Mouse (Mus musculus) stomach, embryonic 14.5 days (tissue): ENCODE measurements around the gene Smim6. TPM values are rescaled to one million over a fixed set of nuclear protein-coding genes. Genes with fewer than 3 reads are reported as not detected.

ENCODE experiments used
- ATAC-seq: fragments of 200-750 bp; cut with Nextera tagmentation; 2 replicates; pipeline ENCODE4 v1.8.0; 2017; ENCODE audit warnings: low read depth, moderate TSS enrichment; ENCODE audit not compliant: insufficient number of reproducible peaks, insufficient read depth, low FRiP score
- H3K27ac ChIP-seq: fragments of 300-500 bp; sonication (generic); 2 replicates; pipeline ENCODE4 v1.5.1; 2014; ENCODE audit warnings: mild to moderate bottlenecking, low read length, moderate library complexity, mixed read lengths
- H3K27me3 ChIP-seq: fragments of 300-500 bp; sonication (generic); 2 replicates; pipeline ENCODE4 v1.6.1; 2014; ENCODE audit warnings: low read length, control low read depth, mixed read lengths; ENCODE audit not compliant: control insufficient read depth, insufficient read depth
- H3K36me3 ChIP-seq: fragments of 300-500 bp; sonication (generic); 2 replicates; pipeline ENCODE4 v1.6.1; 2014; ENCODE audit warnings: mild to moderate bottlenecking, control low read depth, low read length, moderate library complexity, mixed read lengths; ENCODE audit not compliant: control insufficient read depth, insufficient read depth
- H3K4me1 ChIP-seq: fragments of 300-500 bp; sonication (generic); 2 replicates; pipeline ENCODE4 v1.6.1; 2014; ENCODE audit warnings: low read length, control low read depth, mixed read lengths; ENCODE audit not compliant: control insufficient read depth, insufficient read depth
- H3K4me2 ChIP-seq: fragments of 300-500 bp; sonication (generic); replicated peaks from 2 replicates; pipeline ENCODE4 v1.6.1; 2014; ENCODE audit warnings: low read depth, low read length, control low read depth
- H3K4me3 ChIP-seq: fragments of 300-500 bp; sonication (generic); 2 replicates; pipeline ENCODE4 v1.5.1; 2014; ENCODE audit warnings: low read depth, low read length, control low read depth
- H3K9ac ChIP-seq: fragments of 300-500 bp; sonication (generic); replicated peaks from 2 replicates; pipeline ENCODE4 v1.6.1; 2014; ENCODE audit warnings: low read depth, mild to moderate bottlenecking, control low read depth, low read length, moderate library complexity, mixed read lengths
- H3K9me3 ChIP-seq: fragments of 300-500 bp; sonication (generic); 2 replicates; pipeline ENCODE4 v1.6.1; 2016; ENCODE audit warnings: low read depth, low read length, control low read depth; ENCODE audit not compliant: control insufficient read depth
- WGBS: fragments of 180-500 bp; shearing (Covaris S2); extraction: QIAGEN DNeasy Blood & Tissue Kit; methylation state at CpG from one replicate; pipeline ENCODE4 v1.1.7; 2014; 5-methylcytosine and 5-hydroxymethylcytosine counted together
- polyA plus RNA-seq: library from polyadenylated mRNA; unstranded; fragments of >200 nt; fragmentation: Nextera tagmentation; extraction: Ambion mirVana; gene quantifications from 2 replicates; pipeline ENCODE4 v1.2.1, GENCODE M21; 2014

Gene Smim6
- polyA plus RNA-seq, 1 experiment from 2014 or later: 35.9 TPM

DNA sequence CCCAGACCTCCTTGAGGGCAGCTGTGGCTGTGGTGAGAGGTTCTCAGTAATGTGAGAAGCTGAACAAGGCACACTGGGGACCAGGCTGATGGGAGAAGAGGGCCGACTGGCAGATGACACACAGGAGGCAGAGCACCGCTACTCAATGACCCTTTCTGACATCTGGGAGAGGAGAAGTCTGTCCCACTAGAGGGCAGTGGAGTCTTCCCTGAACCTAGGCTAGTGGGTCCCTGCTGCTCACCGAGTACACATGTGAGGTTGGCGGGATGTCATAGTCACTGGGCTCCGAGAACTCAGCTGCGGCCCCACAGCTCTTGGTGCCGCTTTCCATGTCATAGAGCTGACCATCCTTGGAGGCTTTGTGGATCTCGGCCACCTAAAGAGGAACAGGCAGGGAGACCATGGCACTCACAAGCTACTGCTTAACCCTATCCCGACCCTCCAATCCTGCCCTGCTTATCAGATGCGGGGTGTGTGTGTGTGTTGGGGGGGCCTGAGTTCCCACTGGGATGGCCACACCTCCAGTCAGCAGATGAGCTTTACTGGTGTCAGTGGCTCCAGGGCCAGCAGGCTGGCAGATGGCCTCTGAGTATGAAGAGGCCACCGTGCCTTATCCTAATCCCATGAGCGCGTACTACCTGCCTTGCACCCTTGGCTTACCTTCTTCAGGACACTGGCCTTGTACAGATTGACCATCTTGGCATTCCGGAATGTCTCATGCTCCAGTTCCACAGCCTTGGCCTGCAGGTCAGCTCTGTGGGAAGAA, 16.9 kb upstream of the Smim6 start:
- Histone ChIP-seq H3K4me1 (peaks cover 5% of the 10 kb centered on the region; the same call in 1 of the 2 replicates), H3K36me3 (0 out of 2 replicates have a peak, but pooled peaks cover 3% of the 10 kb centered on the region), H3K4me3 (no peak overlapping the region), H3K9me3 (no peaks in the 10 kb centered on the region), H3K27ac (no peak overlapping the region), H3K9ac (no peak overlapping the region), H3K27me3 (no peaks in the 10 kb centered on the region), H3K4me2 (no peak overlapping the region)
- WGBS: 66% methylated on average over 14 of the region's 14 CpGs
- ATAC-seq: no peak; the same call in 1 of the 2 replicates

GRCm38 (mm10) chr11:115898446-115898845, 13.4 kb upstream of the Smim6 start:
- ATAC-seq: no peak
- Histone ChIP-seq H3K4me3 (no peak overlapping the region), H3K9me3 (no peaks in the 10 kb centered on the region), H3K36me3 (0 out of 2 replicates have a peak, but pooled peaks cover 3% of the 10 kb centered on the region), H3K27me3 (no peaks in the 10 kb centered on the region), H3K9ac (no peak overlapping the region), H3K4me1 (peaks cover 15% of the 10 kb centered on the region), H3K27ac (no peak overlapping the region), H3K4me2 (no peak overlapping the region)
- WGBS: 84% methylated on average over 7 of the region's 7 CpGs

- Histone ChIP-seq H3K4me1 (peaks cover 20% of the 10 kb centered on the region), H3K4me2 (no peak overlapping the region), H3K9ac (no peak overlapping the region), H3K27me3 (no peaks in the 10 kb centered on the region), H3K36me3 (0 out of 2 replicates have a peak, but pooled peaks cover 1% of the 10 kb centered on the region), H3K4me3 (no peak overlapping the region), H3K27ac (no peak overlapping the region), H3K9me3 (no peaks in the 10 kb centered on the region)
- 19% methylated on average over 4 of the region's 4 CpGs for WGBS
- no peak for ATAC-seq
Observed at GRCm38 (mm10) chr11:115898886-115899285, 12.9 kb upstream of the Smim6 start.

DNA sequence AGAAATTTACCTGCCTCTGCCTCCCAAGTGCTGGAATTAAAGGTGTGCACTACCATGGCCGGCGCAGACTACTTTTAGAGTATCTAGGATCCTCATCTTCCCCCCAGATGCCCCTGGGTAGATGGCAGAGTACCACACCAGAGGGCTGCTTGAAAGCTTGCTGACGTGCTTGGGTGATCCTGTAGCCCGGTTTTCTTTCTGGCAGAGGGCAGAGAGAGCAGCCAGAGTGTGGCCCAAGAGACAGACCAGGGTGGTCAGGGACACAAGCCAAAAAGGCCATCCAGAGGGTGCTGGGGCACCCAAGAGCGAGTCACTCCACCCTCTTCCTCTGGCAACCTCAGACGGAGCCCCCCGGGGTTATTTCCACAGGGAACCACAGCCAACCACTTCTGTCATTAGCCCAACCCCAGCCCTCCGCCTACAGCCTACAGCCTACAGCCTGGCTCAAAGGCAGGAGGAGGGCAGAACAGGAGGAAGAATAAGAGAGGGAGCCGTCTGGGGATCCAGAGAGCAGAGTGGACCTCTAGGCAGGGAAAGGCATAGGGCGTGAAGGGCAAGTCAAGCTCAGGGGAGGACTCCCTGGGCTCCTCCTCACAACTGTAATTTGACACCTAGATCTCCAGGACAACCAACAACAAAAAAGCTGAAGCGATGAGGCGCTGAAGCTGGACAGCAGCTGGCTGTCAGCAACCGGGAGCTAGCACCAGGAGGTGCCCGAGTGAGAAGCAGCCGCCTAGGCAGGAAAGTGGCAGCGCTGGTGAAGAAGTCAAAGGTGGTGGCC, 12.1 kb upstream of the Smim6 start, which contains the start of gene Smim5:
Smim5 (plus strand) TSS at position 481 of the 781 bp plus-strand sequence.
- H3K4me1 ChIP-seq: peaks cover 25% of the 10 kb centered on the region

DNA sequence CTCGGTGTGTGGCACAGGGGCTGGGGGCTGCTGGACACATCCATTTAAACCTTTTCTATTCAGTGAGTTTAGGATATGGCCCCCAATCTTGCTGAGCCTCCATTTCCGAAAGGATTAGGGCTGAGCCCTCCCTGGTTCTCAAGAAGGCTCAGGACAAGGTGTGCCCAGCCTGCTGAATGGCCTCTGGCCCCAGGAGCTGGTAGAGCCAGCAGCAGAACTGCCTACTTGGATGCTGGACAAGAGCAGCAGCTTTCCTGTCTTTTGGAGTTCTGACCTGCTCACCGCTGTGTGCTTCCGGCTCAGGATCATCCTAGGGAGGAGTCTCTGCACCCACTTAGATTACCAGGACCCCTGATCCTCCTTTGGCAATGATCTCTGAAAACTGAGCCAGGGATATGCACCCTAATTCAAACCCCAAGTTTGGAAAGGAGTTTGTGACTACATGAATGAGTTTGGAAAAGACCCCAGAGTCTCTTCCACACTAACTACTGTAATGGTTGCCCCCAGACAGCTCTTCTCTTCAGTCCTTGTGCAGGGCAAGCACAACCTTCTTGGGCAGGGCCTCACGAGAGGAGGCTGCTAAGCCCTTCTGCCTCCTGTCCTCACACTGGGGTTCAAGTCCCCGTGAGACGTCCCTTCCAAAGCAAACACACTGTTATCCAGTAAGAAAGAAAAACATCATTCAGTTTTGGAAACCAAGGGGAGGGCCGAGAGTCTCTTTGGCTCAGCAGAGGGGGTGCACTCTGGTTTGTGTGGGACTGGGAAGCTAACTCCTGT, 11.1 kb upstream of the Smim6 start:
- H3K4me2 ChIP-seq: no peak overlapping the region
- no peak for ATAC-seq
- 71% methylated on average over 8 of the region's 8 CpGs for WGBS
- no peaks in the 10 kb centered on the region for H3K9me3 ChIP-seq
- no peak overlapping the region for H3K9ac ChIP-seq
- H3K27ac ChIP-seq: no peak overlapping the region
- H3K4me3 ChIP-seq: no peak overlapping the region
- peaks cover 32% of the 10 kb centered on the region for H3K4me1 ChIP-seq
- H3K36me3 ChIP-seq: no peaks in the 10 kb centered on the region
- no peaks in the 10 kb centered on the region for H3K27me3 ChIP-seq

More for the DNA sequence above, 12.1 kb upstream of the Smim6 start, which contains the start of gene Smim5:
- ATAC-seq: peak; percentile 66
- 28% methylated on average over 16 of the region's 16 CpGs for WGBS
- no peak within 1 kb of the TSS for H3K9ac ChIP-seq
- H3K4me3 ChIP-seq: no peak within 1 kb of the TSS
- H3K9me3 ChIP-seq: no peaks in the 10 kb centered on the region
- no peaks in the 10 kb centered on the region for H3K36me3 ChIP-seq
- no peaks in the 10 kb centered on the region for H3K27me3 ChIP-seq
- no peak within 1 kb of the TSS; the same call in 1 of the 2 replicates for H3K4me2 ChIP-seq
- H3K27ac ChIP-seq: 0 out of 2 replicates have a peak within 1 kb of the TSS, but pooled peaks have one; percentile 39

DNA sequence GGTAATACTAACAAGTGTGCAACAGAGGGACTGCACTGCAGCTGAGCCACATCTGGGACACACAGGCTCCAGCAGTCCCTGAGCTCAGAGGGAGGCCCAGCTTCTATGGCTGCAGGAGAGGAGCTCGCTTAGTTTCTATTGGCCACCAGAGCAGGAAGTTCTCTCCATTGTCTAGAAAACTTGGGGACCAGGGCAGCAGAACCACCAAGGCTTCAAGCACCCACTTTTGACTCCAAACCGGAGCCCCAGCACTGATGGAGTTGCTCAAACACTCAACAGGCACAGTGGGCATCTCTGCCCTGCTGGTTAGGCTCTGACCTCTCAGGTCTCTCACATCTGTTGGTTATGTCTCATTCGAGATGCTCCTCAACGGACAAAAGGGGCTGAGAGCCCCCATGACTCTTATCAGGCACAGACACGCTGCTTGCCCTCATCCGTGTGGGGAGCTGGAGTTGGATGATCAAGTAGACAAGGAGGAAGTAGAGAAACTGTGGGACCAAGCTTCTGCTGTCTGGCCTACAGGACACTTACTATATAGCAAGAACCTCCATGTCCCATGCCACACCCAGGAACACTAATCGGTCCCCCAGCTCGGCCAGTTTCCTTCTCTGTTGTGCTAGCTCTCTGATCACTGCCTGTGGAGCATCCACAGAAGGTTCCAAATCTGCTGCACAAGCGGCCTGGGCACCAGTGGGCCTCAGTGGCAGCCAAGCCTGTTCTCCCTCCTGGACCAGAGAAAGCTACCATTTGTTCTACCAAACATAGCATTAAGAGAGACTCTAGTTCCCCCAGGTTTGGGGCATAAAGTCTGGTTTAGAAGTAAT, 10.3 kb upstream of the Smim6 start:
- WGBS: 85% methylated on average over 9 of the region's 9 CpGs
- no peak overlapping the region for H3K9ac ChIP-seq
- no peak for ATAC-seq
- H3K27me3 ChIP-seq: no peaks in the 10 kb centered on the region
- H3K4me1 ChIP-seq: peaks cover 38% of the 10 kb centered on the region
- no peak overlapping the region for H3K27ac ChIP-seq
- H3K4me3 ChIP-seq: no peak overlapping the region
- no peaks in the 10 kb centered on the region for H3K36me3 ChIP-seq
- H3K4me2 ChIP-seq: no peak overlapping the region
- no peaks in the 10 kb centered on the region for H3K9me3 ChIP-seq

GRCm38 (mm10) chr11:115902177-115902576, 9.6 kb upstream of the Smim6 start:
- no peak overlapping the region for H3K9ac ChIP-seq
- no peaks in the 10 kb centered on the region for H3K36me3 ChIP-seq
- no peak overlapping the region for H3K4me2 ChIP-seq
- peak overlapping the region; percentile 10; the same call in 1 of the 2 replicates for H3K27ac ChIP-seq
- 81% methylated on average over 5 of the region's 5 CpGs for WGBS
- no peaks in the 10 kb centered on the region for H3K27me3 ChIP-seq
- H3K4me1 ChIP-seq: peaks cover 38% of the 10 kb centered on the region
- H3K4me3 ChIP-seq: no peak overlapping the region
- no peak for ATAC-seq
- H3K9me3 ChIP-seq: no peaks in the 10 kb centered on the region
